Mouse (Mus musculus) A20 (cell line): ENCODE results near the gene Rfx2.

Experiments
- DNase-seq: peaks from one replicate; pipeline ENCODE4 v3.0.0-alpha.2; 2011; ENCODE audit warnings: low read depth, low spot score

The Rfx2 gene

DNA sequence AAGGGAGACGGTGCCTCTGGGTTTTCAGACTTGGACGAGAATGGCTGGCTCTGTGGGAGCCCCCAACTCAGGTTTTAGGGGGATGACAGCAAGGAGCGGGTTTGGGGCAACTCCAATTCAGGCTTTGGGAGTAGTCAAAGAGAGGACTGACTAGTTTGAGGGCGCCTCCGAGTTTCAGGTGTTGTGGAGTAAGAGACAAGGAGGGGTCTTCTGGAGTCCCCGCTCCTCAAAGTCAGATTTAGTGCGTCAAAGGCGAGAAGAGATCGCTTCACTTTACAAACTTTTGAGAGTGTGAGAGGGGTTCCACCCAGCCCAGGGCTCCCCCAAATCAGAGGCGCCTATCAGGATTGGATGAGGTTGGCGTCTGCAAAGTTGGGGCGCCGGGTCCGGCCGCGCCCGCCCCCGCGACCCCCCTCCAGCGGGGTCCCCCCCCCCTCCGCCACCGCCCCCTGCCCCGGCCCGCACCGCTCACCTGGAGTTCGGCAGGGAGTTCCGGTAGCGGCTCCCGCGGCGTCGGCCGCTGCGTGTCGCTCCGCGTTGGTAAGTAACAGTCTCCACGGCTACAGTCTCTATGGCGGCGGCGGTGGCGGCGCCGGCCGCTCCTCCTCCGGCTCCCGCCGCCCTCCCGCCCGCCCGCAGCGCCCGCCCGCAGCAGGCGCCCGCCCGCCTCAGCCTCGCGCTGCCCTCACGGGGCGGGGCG is at the start of gene Rfx2:
TSS of gene Rfx2 (minus strand) at position 603 of the 700 bp plus-strand sequence.
- DNase-seq, result no peak

DNA sequence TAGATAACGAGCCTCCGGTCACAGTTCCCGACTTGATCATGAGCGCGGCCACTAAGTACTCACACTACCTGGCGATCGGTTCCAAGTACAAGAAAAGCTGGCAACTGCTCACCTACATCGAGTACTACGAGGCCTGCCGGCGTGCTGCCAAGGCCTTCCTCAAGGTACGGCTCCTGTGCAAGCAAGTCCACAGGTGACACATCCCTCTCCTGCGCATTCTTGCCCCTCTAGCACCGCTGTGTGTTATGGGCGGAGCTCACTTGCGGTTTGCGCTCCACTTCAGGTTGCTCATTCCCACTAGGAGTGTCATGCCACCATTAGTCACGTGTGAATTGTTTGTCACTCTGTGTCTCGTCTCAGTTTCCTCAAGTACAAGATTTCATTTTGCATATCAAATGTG is 46.6 kb upstream of the Rfx2 start:
- no peak for DNase-seq

DNA sequence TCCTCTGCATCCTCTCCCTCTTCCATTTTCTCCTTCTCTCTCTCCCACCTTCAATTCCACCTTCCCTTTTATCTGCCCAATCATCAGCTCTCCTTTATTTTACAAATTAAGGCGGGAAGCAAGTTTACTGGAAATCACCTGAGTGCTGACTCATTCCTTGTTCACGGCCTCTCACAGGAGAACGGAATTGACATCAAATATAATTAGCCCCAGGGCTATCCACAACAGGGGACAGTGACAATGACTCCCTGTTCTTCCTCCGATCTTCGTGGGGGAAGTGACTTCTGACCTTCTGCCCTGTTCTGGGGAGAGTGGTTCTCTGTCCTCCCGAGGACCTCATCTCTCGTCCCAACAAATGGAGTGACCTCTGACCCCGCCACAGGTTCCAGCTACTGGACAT is 46.2 kb upstream of the Rfx2 start:
- DNase-seq, result no peak

DNA sequence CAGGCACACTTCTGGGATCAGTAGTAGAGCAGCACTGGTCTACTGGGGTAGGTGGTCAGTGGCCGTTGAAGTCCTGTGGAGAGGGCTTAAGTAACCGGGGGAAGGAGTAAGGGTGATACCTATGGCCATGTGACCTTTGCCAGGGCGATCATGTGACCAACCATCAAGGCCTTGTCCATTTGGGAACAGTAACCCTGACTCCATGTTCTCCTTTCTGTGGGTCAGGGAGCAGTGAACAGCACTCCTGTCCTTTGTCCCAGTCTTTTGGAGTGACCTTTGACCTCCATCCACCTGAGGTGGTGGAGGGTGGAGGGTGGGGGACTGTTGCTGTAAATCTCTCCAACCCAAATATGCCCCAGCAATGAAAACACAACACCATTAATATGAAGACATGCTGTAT is 45.7 kb upstream of the Rfx2 start:
- DNase-seq, result no peak

DNA sequence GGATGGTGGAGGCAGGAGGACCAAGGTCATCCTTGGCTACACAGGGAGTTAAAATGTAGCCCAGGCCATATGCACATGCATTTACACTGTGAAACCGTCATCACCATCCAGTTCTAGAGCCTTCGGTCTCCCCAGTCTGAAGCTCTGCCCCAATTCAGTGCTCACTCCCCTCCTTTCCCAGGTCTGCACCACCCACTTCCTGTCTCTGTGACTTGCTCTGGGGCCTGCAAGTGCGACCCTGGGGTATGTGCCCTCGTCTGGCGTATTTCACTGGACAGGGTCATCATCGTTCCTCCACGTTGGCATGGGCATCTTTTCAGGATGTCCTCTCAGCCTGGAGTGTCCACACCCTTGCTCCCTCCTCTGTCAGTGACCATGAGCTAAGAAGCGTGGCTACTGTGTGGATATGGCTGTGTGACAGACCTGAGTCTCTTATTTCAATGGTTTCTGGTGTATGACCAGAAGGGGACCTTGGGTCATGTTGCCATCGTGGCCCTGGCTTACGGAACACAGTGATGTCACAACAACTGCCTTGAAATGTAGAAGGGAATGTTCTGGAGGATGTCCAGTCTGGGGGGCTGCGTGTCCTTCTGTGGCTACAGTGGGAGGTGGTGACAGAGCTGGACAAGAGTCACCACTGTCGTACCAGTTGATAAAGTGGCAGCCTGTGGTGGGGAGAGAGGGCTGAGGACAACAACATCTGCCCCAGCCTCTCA is 44.3 kb upstream of the Rfx2 start, which contains the start of gene 1700061G19Rik:
TSS of gene 1700061G19Rik (plus strand) at position 542 of the 716 bp plus-strand sequence.
- DNase-seq, result no peak

- no peak for DNase-seq
Observed at GRCm38 (mm10) chr17:56874237-56874636, 43.4 kb upstream of the Rfx2 start, which contains the start of gene Acsbg2. TSS of gene Acsbg2 (minus strand) at chr17:56874447.

GRCm38 (mm10) chr17:56872512-56872911 is 41.7 kb upstream of the Rfx2 start:
- no peak for DNase-seq

DNA sequence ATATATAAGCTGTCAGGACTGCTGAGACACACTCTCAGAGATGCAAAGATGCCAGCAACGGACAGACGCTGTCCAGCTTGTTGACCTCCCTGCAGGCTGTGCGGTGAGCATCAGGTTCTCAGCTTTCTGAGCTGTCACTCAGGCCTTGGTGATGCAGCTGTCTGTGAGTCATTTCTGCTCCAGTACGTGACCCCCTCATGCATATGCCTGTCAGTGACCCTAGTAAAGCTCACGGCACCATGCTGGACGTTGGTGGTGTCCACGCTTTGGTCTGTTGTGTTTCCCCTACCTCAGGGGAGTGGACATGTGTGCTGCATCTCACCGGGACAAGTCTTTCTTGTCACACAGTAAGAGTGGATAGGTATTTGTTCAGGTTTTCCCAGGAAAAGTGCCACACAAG is 41.0 kb upstream of the Rfx2 start:
- no peak for DNase-seq

DNA sequence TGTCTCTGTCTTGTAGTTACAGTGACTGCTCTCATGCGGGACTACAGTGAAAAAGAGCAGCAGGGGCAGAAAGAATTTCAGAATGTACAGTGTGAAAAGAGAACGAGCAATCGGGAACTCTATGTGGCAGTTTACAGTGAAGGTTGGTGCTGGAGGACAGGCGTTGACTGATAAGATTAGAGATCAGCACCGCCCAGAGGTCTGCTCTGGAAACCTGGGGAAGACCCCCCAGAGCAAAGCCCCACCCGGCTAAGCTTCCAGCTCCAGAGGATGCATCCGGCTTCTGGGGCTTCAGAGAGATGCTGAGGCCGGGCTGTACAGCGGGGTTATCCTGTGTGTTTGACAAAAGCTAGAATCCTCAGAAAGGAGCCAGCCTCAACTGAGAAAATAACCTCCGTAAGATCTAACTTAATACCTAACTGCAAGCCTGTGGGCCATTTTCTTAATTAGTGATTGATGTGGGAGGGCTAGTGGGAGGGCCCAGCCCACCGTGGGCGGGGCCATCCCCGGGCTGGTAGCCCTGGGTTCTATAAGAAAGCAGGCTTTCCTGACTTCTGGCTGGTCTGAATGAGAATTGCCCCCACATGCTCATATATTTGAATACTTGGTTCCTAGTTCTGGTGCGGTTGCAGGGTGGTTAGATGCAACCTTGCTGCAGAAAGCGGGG is 39.6 kb upstream of the Rfx2 start:
- DNase-seq, result no peak

- no peak for DNase-seq
Observed at GRCm38 (mm10) chr17:56869481-56869977, 38.7 kb upstream of the Rfx2 start.

- no peak for DNase-seq
Observed at GRCm38 (mm10) chr17:56866071-56866470, 35.3 kb upstream of the Rfx2 start.

GRCm38 (mm10) chr17:56861197-56861596 is 30.4 kb upstream of the Rfx2 start:
- DNase-seq, result peak; percentile 64

GRCm38 (mm10) chr17:56858922-56859321 is 28.1 kb upstream of the Rfx2 start:
- no peak for DNase-seq

DNA sequence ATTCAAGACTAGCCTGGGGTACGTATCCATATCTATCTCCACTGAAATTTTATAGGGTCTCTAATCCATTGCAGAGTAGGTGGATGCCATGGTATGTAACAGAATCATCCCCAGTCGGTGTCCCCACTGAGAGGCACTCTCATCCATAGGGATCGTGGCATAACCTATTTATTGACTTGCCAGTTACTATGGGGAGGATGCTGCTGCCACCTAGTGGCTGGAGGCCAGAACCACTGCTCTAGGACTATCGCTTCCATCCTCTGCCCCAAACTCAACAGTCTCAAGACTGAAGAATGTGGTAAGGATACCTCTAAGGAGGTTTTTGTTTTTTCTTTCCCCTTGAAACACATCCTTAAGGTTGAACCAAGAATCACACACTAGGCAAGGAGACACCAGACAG is 27.4 kb upstream of the Rfx2 start:
- peak; percentile 69 for DNase-seq

DNA sequence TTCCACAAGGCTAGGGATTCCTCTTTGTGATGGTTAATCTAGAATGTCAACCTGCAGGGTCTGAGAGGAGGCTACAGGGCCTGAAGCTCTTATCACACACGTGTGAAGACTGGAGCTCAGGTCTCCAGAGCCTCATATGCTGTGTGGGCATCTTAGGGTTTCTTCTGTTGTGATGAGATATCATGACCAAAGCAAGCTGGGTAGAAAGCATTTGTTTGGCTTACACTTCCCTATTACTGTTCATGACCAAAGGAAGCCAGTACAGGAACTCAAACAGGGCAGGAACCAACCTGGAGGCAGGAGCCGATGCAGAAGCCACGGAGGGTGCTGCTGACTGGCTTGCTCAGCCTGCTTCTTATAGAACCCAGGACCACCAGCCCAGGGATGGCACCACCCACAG is 24.6 kb upstream of the Rfx2 start:
- no peak for DNase-seq

- DNase-seq, result no peak
Observed at GRCm38 (mm10) chr17:56851167-56851566, 20.4 kb upstream of the Rfx2 start.

- DNase-seq, result no peak
Observed at GRCm38 (mm10) chr17:56849710-56850109, 18.9 kb upstream of the Rfx2 start.

DNA sequence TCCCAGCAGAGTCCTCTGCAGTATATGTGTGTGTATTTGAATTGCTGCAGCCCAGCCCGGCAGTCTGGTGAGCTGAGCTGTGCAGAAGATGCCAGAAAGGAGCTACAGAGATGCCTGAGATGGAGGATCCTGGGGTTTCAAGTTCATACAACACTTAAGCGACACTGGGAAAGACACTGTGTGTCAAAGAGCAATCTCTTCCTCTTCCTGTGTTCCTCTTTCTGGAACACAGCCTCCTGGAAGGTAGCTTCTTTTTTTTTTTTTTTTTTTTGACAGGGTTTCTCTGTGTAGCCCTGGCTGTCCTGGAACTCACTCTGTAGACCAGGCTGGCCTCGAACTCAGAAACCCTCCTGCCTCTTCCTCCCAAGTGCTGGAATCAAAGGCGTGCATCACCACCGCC is 18.0 kb upstream of the Rfx2 start:
- no peak for DNase-seq

DNA sequence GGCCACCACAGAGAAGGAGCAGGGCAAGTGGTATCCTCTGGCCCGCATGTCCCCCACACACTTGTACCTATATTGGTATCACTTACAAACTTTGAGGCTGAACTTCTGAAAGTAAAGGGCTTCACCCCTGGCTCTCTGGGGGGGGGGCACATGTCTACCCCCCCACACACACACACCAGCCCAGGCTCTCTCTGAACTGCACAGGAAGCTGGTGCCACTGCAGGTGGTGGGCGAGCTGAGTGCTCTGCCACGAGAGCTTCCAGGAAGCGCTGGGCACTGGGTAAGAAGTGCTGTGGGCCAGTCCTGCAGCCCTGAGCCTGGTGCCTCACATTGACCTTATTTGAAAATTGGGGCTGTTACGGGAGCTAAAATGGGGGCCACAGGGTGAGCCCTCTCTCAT is 12.9 kb upstream of the Rfx2 start:
- DNase-seq, result no peak

- DNase-seq, result peak; percentile 33
Observed at GRCm38 (mm10) chr17:56842173-56842572, 11.4 kb upstream of the Rfx2 start.

GRCm38 (mm10) chr17:56840524-56840923 is 9.7 kb upstream of the Rfx2 start:
- no peak for DNase-seq

- DNase-seq, result peak; percentile 60
Observed at GRCm38 (mm10) chr17:56836336-56836735, 5.5 kb upstream of the Rfx2 start.
